Mouse (Mus musculus) spleen, postnatal 0 days (tissue): ENCODE results near the gene Col8a2. TPM values are rescaled to one million over a fixed set of nuclear protein-coding genes. Genes with fewer than 3 reads are reported as not detected.

Experiments used
- polyA plus RNA-seq: library from polyadenylated mRNA; unstranded; fragments of >200 nt; fragmentation: Nextera tagmentation; extraction: Ambion mirVana; gene quantifications from 2 replicates; pipeline ENCODE4 v1.2.1, GENCODE M21; 2015

The Col8a2 gene
- 9.0 and 12.0 TPM in 2 replicates for polyA plus RNA-seq

GRCm38 (mm10) chr4:126286492-126286891 lies at the start of gene Col8a2:
Gene Col8a2 (plus strand): TSS chr4:126286793.

GRCm38 (mm10) chr4:126256131-126256791 lies 30.3 kb upstream of the Col8a2 start, which contains the start of gene Map7d1:
Gene Map7d1 (minus strand): TSS chr4:126256343.

GRCm38 (mm10) chr4:126262119-126262807 lies 24.3 kb upstream of the Col8a2 start, which contains the start of gene Trappc3:
Gene Trappc3 (plus strand): TSS chr4:126262325.

GRCm38 (mm10) chr4:126321111-126321853 lies 34.7 kb downstream of the Col8a2 start, which contains the start of gene Adprhl2:
Gene Adprhl2 (minus strand): TSS chr4:126321703.

GRCm38 (mm10) chr4:126325281-126325861 lies 38.8 kb downstream of the Col8a2 start, which contains the start of gene Tekt2:
Gene Tekt2 (minus strand): TSS chr4:126325688.

Other genes with a start within 250 kb of the Col8a2 start
- 85.8 and 90.1 TPM in 2 replicates for gene Mrps15, start 239.9 kb upstream of the Col8a2 start, polyA plus RNA-seq
- 2.9 and 3.8 TPM in 2 replicates for gene Oscp1, start 228.2 kb upstream of the Col8a2 start, polyA plus RNA-seq
- gene Lsm10, start 190.2 kb upstream of the Col8a2 start, polyA plus RNA-seq, result 32.0 and 33.0 TPM in 2 replicates
- gene Stk40, start 182.8 kb upstream of the Col8a2 start, polyA plus RNA-seq, result 9.9 and 12.5 TPM in 2 replicates
- gene Eva1b, start 139.0 kb upstream of the Col8a2 start, polyA plus RNA-seq, result 31.8 and 46.8 TPM in 2 replicates
- gene Sh3d21, start 123.3 kb upstream of the Col8a2 start, polyA plus RNA-seq, result 1.6 and 2.6 TPM in 2 replicates
- gene Thrap3, start 84.0 kb upstream of the Col8a2 start, polyA plus RNA-seq, result 111 and 114 TPM in 2 replicates
- 11.8 and 13.7 TPM in 2 replicates for gene Map7d1, start 30.4 kb upstream of the Col8a2 start, polyA plus RNA-seq
- 49.4 and 57.1 TPM in 2 replicates for gene Trappc3, start 24.5 kb upstream of the Col8a2 start, polyA plus RNA-seq
- gene Adprhl2, start 34.9 kb downstream of the Col8a2 start, polyA plus RNA-seq, result 27.9 and 33.9 TPM in 2 replicates
- 1.5 and 2.9 TPM in 2 replicates for gene Tekt2, start 38.9 kb downstream of the Col8a2 start, polyA plus RNA-seq
- gene Ago3, start 142.8 kb downstream of the Col8a2 start, polyA plus RNA-seq, result 7.5 and 8.5 TPM in 2 replicates
- 2.6 and 3.3 TPM in 2 replicates for gene Ago1, start 181.8 kb downstream of the Col8a2 start, polyA plus RNA-seq
- 1.3 and 1.4 TPM in 2 replicates for gene Ago4, start 246.7 kb downstream of the Col8a2 start, polyA plus RNA-seq